Mouse (Mus musculus): ENCODE data around the gene Atm.

The Atm gene

GRCm38 (mm10) chr9:53536558-53537320 lies at the start of gene Atm, which contains the start of gene Npat:
TSS of gene Atm (minus strand) at chr9:53536740.
TSS of gene Npat (plus strand) at chr9:53537047.
- DNase-seq (ENCODE audit: low spot score), result peak; percentile 99

- DNase-seq (ENCODE audit: low spot score), result no peak
Observed at GRCm38 (mm10) chr9:53581870-53582269, 45.3 kb upstream of the Atm start.

- no peak for DNase-seq (ENCODE audit: low spot score)
Observed at GRCm38 (mm10) chr9:53575721-53576120, 39.2 kb upstream of the Atm start.

GRCm38 (mm10) chr9:53572516-53573307 lies 36.2 kb upstream of the Atm start:
- DNase-seq (ENCODE audit: low spot score), result no peak

GRCm38 (mm10) chr9:53570662-53571061 lies 34.1 kb upstream of the Atm start:
- DNase-seq (ENCODE audit: low spot score), result no peak

- DNase-seq (ENCODE audit: low spot score), result no peak
Observed at GRCm38 (mm10) chr9:53537336-53537965, 911 bp upstream of the Atm start.

- DNase-seq (ENCODE audit: low spot score), result peak; percentile 29
Observed at GRCm38 (mm10) chr9:53535416-53536320, 872 bp downstream of the Atm start.

GRCm38 (mm10) chr9:53517373-53518009 lies 19.0 kb downstream of the Atm start:
- DNase-seq (ENCODE audit: low spot score), result no peak

- DNase-seq (ENCODE audit: low spot score), result no peak
Observed at GRCm38 (mm10) chr9:53514091-53514490, 22.4 kb downstream of the Atm start.

- DNase-seq (ENCODE audit: low spot score), result peak; percentile 55
Observed at GRCm38 (mm10) chr9:53508053-53508452, 28.5 kb downstream of the Atm start.

- no peak for DNase-seq (ENCODE audit: low spot score)
Observed at GRCm38 (mm10) chr9:53485886-53486285, 50.7 kb downstream of the Atm start.

- DNase-seq (ENCODE audit: low spot score), result no peak
Observed at GRCm38 (mm10) chr9:53472806-53473518, 63.6 kb downstream of the Atm start.

- DNase-seq (ENCODE audit: low spot score), result no peak
Observed at GRCm38 (mm10) chr9:53452038-53452437, 84.5 kb downstream of the Atm start.

GRCm38 (mm10) chr9:53450609-53451008 lies 85.9 kb downstream of the Atm start:
- no peak for DNase-seq (ENCODE audit: low spot score)

GRCm38 (mm10) chr9:53435830-53436570 lies 100.5 kb downstream of the Atm start:
- no peak for DNase-seq (ENCODE audit: low spot score)

- DNase-seq (ENCODE audit: low spot score), result peak; percentile 7
Observed at GRCm38 (mm10) chr9:53427638-53428037, 108.9 kb downstream of the Atm start.

- no peak for DNase-seq (ENCODE audit: low spot score)
Observed at GRCm38 (mm10) chr9:53426726-53427125, 109.8 kb downstream of the Atm start.

- DNase-seq (ENCODE audit: low spot score), result no peak
Observed at GRCm38 (mm10) chr9:53422133-53422896, 114.2 kb downstream of the Atm start.

GRCm38 (mm10) chr9:53409427-53409826 lies 127.1 kb downstream of the Atm start:
- DNase-seq (ENCODE audit: low spot score), result no peak

Measured in adipocyte (in vitro differentiated cells).